Mouse (Mus musculus): ENCODE measurements around the gene Add3. TPM values are rescaled to one million over a fixed set of nuclear protein-coding genes. Genes with fewer than 3 reads are reported as not detected.

Gene Add3
- polyA plus RNA-seq, 1 experiment from 2014 or later = 76.2 TPM

- Histone ChIP-seq H3K9ac (ENCODE audit: low read depth, low read length) (no peak overlapping the region), H3K4me2 (ENCODE audit: low read depth, low read length) (no peak overlapping the region), H3K4me1 (ENCODE audit: control insufficient read depth, insufficient read depth, low read length) (no peaks in the 10 kb centered on the region), H3K4me3 (ENCODE audit: low read depth, low read length) (no peak overlapping the region), H3K9me3 (ENCODE audit: control insufficient read depth, low read length) (no peaks in the 10 kb centered on the region), H3K27me3 (replicated peaks; ENCODE audit: control insufficient read depth, insufficient read depth, low read length) (no peaks in the 10 kb centered on the region), H3K27ac (replicated peaks; ENCODE audit: low read depth, low read length) (no peak overlapping the region), H3K36me3 (ENCODE audit: control insufficient read depth, insufficient read depth, low read length) (no peaks in the 10 kb centered on the region)
- no peak for DNase-seq (ENCODE audit: low spot score)
- ATAC-seq (ENCODE audit: low read depth) = no peak
- WGBS = 91% methylated on average over 2 of the region's 2 CpGs
Measured at GRCm38 (mm10) chr19:53206986-53207385, 66.7 kb downstream of the Add3 start.

DNA sequence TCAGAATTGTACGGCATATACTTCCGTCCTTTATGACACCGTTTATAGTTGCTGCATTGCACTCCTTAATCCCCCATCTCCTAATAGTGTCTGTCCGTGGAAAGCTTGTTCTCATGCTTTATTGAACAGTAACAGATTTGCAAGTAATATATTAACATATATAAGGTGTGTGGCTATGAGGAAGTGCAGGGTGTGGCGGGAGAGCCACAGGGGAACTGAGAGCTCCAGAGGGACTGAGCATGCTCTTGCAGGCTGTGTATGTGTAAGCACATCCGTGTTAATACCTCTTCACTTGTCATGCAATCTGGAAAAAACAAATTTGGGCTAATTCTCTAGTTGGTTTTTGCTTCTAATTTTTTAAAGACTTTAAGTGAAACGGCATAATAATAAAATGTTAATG, 68.6 kb downstream of the Add3 start:
- no peaks in the 10 kb centered on the region for H3K4me1 ChIP-seq (ENCODE audit: control insufficient read depth, insufficient read depth, low read length)
- H3K4me3 ChIP-seq (ENCODE audit: low read depth, low read length) = no peak overlapping the region
- no peaks in the 10 kb centered on the region for H3K9me3 ChIP-seq (ENCODE audit: control insufficient read depth, low read length)
- no peak overlapping the region for H3K9ac ChIP-seq (ENCODE audit: low read depth, low read length)
- no peaks in the 10 kb centered on the region for H3K36me3 ChIP-seq (ENCODE audit: control insufficient read depth, insufficient read depth, low read length)
- no peaks in the 10 kb centered on the region for H3K27me3 ChIP-seq (replicated peaks; ENCODE audit: control insufficient read depth, insufficient read depth, low read length)
- H3K4me2 ChIP-seq (ENCODE audit: low read depth, low read length) = no peak overlapping the region
- no peak for ATAC-seq (ENCODE audit: low read depth)
- no peak for DNase-seq (ENCODE audit: low spot score)
- no peak overlapping the region for H3K27ac ChIP-seq (replicated peaks; ENCODE audit: low read depth, low read length)
- 85% methylated on average over 7 of the region's 7 CpGs for WGBS

GRCm38 (mm10) chr19:53210251-53210650, 70.0 kb downstream of the Add3 start:
- Histone ChIP-seq H3K9ac (ENCODE audit: low read depth, low read length) (no peak overlapping the region), H3K9me3 (ENCODE audit: control insufficient read depth, low read length) (no peaks in the 10 kb centered on the region), H3K27me3 (replicated peaks; ENCODE audit: control insufficient read depth, insufficient read depth, low read length) (no peaks in the 10 kb centered on the region), H3K4me1 (ENCODE audit: control insufficient read depth, insufficient read depth, low read length) (no peaks in the 10 kb centered on the region), H3K4me3 (ENCODE audit: low read depth, low read length) (no peak overlapping the region), H3K36me3 (ENCODE audit: control insufficient read depth, insufficient read depth, low read length) (no peaks in the 10 kb centered on the region), H3K4me2 (ENCODE audit: low read depth, low read length) (no peak overlapping the region), H3K27ac (replicated peaks; ENCODE audit: low read depth, low read length) (no peak overlapping the region)
- ATAC-seq (ENCODE audit: low read depth) (no peak), DNase-seq (ENCODE audit: low spot score) (no peak)
- WGBS = 65% methylated on average over 2 of the region's 2 CpGs

DNA sequence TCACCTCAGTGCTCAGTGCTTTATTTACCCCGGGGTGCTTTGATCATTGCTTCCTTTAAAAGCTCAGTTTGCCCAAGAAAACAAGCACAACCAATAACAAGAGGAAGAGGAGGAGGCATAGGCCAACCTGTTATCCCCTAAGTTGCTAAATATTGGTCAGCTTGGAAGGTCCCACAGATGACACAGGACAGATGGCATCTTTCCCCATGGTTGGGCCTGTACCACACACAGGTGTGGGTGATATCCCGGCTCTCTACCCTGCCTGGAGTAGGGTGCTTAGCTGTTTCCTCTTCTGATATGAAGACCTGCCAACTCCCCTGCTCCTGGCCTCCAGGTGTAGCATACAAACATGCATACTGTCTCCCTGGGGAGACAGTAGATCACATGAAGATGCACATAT, 75.1 kb downstream of the Add3 start:
- H3K27me3 ChIP-seq (replicated peaks; ENCODE audit: control insufficient read depth, insufficient read depth, low read length) = no peaks in the 10 kb centered on the region
- H3K27ac ChIP-seq (replicated peaks; ENCODE audit: low read depth, low read length) = no peak overlapping the region
- peaks cover 6% of the 10 kb centered on the region for H3K36me3 ChIP-seq (ENCODE audit: control insufficient read depth, insufficient read depth, low read length)
- no peak for ATAC-seq (ENCODE audit: low read depth)
- 97% methylated on average over 2 of the region's 2 CpGs for WGBS
- no peak overlapping the region for H3K4me2 ChIP-seq (ENCODE audit: low read depth, low read length)
- H3K4me3 ChIP-seq (ENCODE audit: low read depth, low read length) = no peak overlapping the region
- H3K4me1 ChIP-seq (ENCODE audit: control insufficient read depth, insufficient read depth, low read length) = no peaks in the 10 kb centered on the region
- H3K9me3 ChIP-seq (ENCODE audit: control insufficient read depth, low read length) = no peaks in the 10 kb centered on the region
- DNase-seq (ENCODE audit: low spot score) = no peak
- H3K9ac ChIP-seq (ENCODE audit: low read depth, low read length) = no peak overlapping the region

- WGBS = 85% methylated on average over 18 of the region's 18 CpGs
- ATAC-seq (ENCODE audit: low read depth) (no peak), DNase-seq (ENCODE audit: low spot score) (no peak)
Measured at GRCm38 (mm10) chr19:53216761-53217538, 76.7 kb downstream of the Add3 start.

GRCm38 (mm10) chr19:53217837-53218236, 77.6 kb downstream of the Add3 start:
- H3K4me1 ChIP-seq (ENCODE audit: control insufficient read depth, insufficient read depth, low read length) = no peaks in the 10 kb centered on the region
- DNase-seq (ENCODE audit: low spot score) (no peak), ATAC-seq (ENCODE audit: low read depth) (no peak)
- H3K36me3 ChIP-seq (ENCODE audit: control insufficient read depth, insufficient read depth, low read length) = peaks cover 6% of the 10 kb centered on the region
- H3K27ac ChIP-seq (replicated peaks; ENCODE audit: low read depth, low read length) = no peak overlapping the region
- no peak overlapping the region for H3K4me3 ChIP-seq (ENCODE audit: low read depth, low read length)
- no peaks in the 10 kb centered on the region for H3K9me3 ChIP-seq (ENCODE audit: control insufficient read depth, low read length)
- WGBS = 77% methylated on average over 8 of the region's 8 CpGs
- no peak overlapping the region for H3K9ac ChIP-seq (ENCODE audit: low read depth, low read length)
- no peaks in the 10 kb centered on the region for H3K27me3 ChIP-seq (replicated peaks; ENCODE audit: control insufficient read depth, insufficient read depth, low read length)
- H3K4me2 ChIP-seq (ENCODE audit: low read depth, low read length) = no peak overlapping the region

More at GRCm38 (mm10) chr19:53216761-53217538, 76.7 kb downstream of the Add3 start:
- H3K27me3 ChIP-seq (replicated peaks; ENCODE audit: control insufficient read depth, insufficient read depth, low read length) = no peaks in the 10 kb centered on the region
- no peak overlapping the region for H3K27ac ChIP-seq (replicated peaks; ENCODE audit: low read depth, low read length)
- H3K9ac ChIP-seq (ENCODE audit: low read depth, low read length) = no peak overlapping the region
- no peaks in the 10 kb centered on the region for H3K4me1 ChIP-seq (ENCODE audit: control insufficient read depth, insufficient read depth, low read length)
- H3K9me3 ChIP-seq (ENCODE audit: control insufficient read depth, low read length) = no peaks in the 10 kb centered on the region
- peaks cover 6% of the 10 kb centered on the region for H3K36me3 ChIP-seq (ENCODE audit: control insufficient read depth, insufficient read depth, low read length)
- H3K4me3 ChIP-seq (ENCODE audit: low read depth, low read length) = no peak overlapping the region
- no peak overlapping the region for H3K4me2 ChIP-seq (ENCODE audit: low read depth, low read length)

GRCm38 (mm10) chr19:53219305-53219704, 79.1 kb downstream of the Add3 start:
- no peak overlapping the region for H3K9ac ChIP-seq (ENCODE audit: low read depth, low read length)
- peaks cover 6% of the 10 kb centered on the region for H3K36me3 ChIP-seq (ENCODE audit: control insufficient read depth, insufficient read depth, low read length)
- ATAC-seq (ENCODE audit: low read depth) (no peak), DNase-seq (ENCODE audit: low spot score) (no peak)
- H3K4me1 ChIP-seq (ENCODE audit: control insufficient read depth, insufficient read depth, low read length) = no peaks in the 10 kb centered on the region
- no peaks in the 10 kb centered on the region for H3K9me3 ChIP-seq (ENCODE audit: control insufficient read depth, low read length)
- no peaks in the 10 kb centered on the region for H3K27me3 ChIP-seq (replicated peaks; ENCODE audit: control insufficient read depth, insufficient read depth, low read length)
- whole genome bisulfite sequencing = 55% methylated on average over 3 of the region's 3 CpGs
- no peak overlapping the region for H3K4me3 ChIP-seq (ENCODE audit: low read depth, low read length)
- H3K27ac ChIP-seq (replicated peaks; ENCODE audit: low read depth, low read length) = no peak overlapping the region
- H3K4me2 ChIP-seq (ENCODE audit: low read depth, low read length) = no peak overlapping the region

DNA sequence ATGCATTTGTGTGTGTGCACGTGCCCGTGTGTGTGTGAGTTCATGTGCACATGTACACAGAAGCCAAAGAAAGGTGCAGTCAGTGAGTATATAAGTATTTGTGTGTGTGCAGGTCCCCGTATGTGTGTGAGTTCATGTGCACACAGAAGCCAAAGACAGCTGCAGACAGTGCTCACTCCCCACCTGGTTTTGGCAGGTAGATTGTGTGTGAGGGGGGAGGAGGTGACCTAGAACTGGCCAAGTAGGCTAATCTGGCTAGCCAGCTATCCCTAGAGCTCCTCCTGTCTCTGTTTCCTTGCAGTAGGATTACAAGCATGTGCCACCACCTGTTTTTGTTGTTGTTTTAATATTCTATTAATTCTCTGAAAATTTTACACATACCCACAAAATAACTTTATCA, 80.9 kb downstream of the Add3 start:
- 95% methylated on average over 3 of the region's 3 CpGs for WGBS
- no peaks in the 10 kb centered on the region for H3K27me3 ChIP-seq (replicated peaks; ENCODE audit: control insufficient read depth, insufficient read depth, low read length)
- peaks cover 6% of the 10 kb centered on the region for H3K36me3 ChIP-seq (ENCODE audit: control insufficient read depth, insufficient read depth, low read length)
- H3K9ac ChIP-seq (ENCODE audit: low read depth, low read length) = no peak overlapping the region
- H3K27ac ChIP-seq (replicated peaks; ENCODE audit: low read depth, low read length) = no peak overlapping the region
- no peak overlapping the region for H3K4me2 ChIP-seq (ENCODE audit: low read depth, low read length)
- no peak for ATAC-seq (ENCODE audit: low read depth)
- H3K4me3 ChIP-seq (ENCODE audit: low read depth, low read length) = no peak overlapping the region
- no peaks in the 10 kb centered on the region for H3K9me3 ChIP-seq (ENCODE audit: control insufficient read depth, low read length)
- no peaks in the 10 kb centered on the region for H3K4me1 ChIP-seq (ENCODE audit: control insufficient read depth, insufficient read depth, low read length)
- no peak for DNase-seq (ENCODE audit: low spot score)
